Mouse (Mus musculus) right cerebral cortex, postnatal 10 days (tissue): ENCODE measurements around the gene Rpap1.

Experiments
- DNase-seq, 2 experiments: peaks; one replicate each; pipeline ENCODE4 v3.0.0; 2021; ENCODE audit warnings: low spot score in 2 of 2

Gene Rpap1

DNA sequence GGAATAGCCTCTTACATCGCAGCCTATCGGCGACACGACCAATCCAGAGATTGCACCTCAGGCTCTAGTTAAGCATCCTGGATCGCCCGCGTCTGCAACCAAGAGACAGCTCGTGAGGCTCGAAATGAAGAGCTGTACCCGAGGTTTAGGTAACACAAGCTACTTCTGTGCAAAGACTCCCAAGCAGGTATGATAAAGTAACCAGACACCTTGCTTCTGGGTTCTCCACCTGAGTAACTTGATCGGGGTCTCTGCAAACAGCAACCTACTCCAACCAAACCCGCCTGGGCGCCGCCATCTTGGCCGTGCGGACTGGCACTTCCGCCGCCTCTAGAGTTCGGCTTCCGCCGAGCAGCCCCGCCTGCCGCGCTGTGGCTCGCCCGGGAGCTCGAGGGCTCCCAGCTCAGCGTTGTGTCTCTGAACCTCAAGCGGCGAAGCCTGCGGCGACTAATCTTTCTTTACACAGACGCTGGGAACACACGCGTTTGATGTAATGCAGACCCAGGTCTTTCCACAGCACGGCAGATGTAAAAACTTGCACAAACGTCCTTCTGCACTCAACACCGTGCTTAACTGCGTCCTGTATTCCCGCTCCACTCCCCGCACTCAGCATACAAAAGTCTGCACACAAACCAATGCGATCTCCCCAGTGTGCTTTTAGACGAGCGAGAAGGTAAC lies at the start of gene Rpap1:
TSS of gene Rpap1 (minus strand) at position 332 of the 678 bp plus-strand sequence.
- peak; percentile 88 to 90 for DNase-seq

GRCm38 (mm10) chr2:119834231-119834630 lies 46.9 kb upstream of the Rpap1 start:
- DNase-seq, result no peak

DNA sequence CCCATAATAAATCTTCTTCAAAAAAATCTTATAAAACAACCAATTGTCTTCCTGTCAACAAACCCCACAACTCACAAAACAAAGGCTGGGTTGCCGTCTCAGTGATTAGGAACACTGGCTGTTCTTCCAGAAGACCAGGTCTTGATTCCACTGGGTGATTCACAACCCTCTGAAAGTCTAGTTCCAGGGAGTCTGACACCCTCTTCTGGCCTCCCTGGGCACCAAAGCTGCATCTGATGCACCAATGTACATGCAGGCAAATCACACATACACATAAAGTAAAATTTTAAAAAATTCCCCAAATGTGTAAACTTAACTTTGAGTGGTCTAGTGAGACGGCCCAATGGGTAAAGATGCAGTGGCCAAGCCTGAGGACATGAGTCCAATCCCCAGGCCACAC lies 43.2 kb upstream of the Rpap1 start:
- DNase-seq, result no peak

DNA sequence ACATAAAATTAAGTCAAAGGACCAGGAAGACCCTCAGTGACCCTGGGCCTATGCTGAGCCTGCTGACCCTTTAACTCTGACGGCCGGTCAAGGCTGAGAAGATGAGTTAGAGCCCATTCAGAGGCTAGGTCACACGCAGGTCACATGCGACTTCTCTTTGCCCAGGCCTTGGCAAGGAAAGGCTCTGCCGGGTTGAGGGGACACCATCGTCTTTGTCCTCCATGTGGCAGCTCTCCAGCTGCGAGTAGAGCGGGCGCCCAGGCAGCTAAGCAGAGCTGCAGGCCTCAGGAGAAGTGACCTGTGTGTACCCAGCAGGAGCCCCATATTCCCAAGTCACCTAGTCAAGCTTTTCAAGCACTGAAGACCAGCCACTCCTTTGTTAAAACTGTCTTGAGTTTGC lies 33.8 kb upstream of the Rpap1 start:
- DNase-seq, result peak; percentile 73 to 75

DNA sequence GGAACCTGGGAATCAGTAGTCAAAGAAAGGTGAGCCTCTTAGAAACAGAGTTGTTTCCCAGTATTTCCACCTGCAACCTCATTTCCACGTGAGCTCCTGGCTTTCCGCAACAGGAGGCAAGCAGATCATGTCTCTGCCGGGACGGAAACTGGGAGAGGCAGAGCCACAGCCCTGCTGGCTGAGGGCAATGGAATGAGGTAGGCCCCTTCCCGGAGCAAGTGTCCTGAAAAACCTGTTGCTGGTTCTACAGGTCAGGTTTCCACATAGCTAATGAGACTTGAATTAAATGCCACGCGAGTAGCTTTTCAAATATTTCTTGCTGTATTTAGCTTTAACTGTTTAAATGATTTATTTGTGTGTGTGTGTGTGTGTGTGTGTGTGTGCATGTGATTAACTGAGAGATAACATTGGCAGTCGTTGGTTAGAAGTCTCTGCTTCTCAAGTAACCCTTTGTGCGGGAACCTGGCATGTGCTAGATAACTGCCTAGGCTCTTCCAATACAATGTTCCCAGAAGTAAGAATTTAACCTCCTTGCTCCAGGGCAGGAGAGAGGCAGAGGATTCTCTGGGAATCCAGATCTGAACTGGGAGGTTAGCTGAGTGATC lies 31.4 kb upstream of the Rpap1 start:
- DNase-seq, result no peak

DNA sequence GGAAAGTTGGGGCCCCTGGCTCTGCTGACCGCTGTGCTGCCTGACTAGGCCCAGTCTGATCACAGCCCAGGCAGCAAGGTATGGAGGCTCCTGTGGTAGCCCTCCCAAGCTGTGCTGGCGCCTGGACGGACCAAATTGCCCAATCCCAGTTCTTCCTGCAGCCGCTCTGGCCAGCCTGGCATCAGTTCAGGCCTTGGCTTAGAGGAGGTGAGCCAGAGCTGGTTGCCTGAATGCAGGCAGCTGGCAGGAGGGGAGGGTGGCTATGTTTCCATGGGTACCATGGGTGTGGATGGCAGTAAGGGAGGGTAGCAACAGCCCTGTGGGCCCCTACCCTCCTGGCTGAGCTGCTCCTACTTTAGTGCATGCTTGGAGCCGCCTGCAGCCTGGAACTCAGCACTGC lies 29.7 kb upstream of the Rpap1 start:
- DNase-seq, result peak; percentile 80 to 83

DNA sequence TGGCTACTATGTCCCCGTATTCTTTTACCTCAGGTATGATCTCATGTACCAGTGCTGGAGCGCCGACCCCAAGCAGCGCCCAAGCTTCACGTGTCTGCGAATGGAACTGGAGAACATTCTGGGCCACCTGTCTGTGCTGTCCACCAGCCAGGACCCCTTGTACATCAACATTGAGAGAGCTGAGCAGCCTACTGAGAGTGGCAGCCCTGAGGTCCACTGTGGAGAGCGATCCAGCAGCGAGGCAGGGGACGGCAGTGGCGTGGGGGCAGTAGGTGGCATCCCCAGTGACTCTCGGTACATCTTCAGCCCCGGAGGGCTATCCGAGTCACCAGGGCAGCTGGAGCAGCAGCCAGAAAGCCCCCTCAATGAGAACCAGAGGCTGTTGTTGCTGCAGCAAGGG lies 29.3 kb upstream of the Rpap1 start:
- DNase-seq, result no peak

- peak; percentile 89 to 92 for DNase-seq
Measured at GRCm38 (mm10) chr2:119814376-119814933, 27.1 kb upstream of the Rpap1 start.

DNA sequence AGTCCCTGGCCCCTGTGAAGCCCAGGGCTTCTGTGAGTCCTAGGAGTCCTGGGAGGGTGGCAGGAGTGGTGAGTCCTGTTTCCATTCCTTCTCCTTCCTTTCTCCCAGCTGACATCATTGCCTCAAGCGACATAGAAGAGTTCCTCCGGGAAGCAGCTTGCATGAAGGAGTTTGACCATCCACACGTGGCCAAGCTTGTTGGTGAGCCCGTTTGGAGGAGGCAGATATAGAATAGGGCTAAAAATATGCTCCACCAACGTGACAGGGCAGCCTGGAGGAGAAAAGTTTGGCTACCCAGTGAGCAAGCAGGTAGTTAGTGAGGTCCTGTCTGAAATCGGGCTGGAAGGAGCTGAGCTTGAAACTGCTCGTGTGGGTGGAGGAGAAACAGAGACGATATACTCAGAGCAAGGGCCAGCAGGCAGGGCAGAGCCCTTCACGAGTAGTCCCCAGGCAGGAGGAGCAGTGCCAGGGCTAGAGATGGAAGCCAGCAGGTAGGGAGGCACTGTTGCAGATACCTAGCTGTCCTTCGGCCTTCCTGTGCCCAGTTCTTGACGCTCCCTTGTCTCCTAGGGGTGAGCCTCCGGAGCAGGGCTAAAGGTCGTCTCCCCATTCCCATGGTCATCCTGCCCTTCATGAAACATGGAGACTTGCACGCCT lies 24.3 kb upstream of the Rpap1 start:
- DNase-seq, result peak; percentile 30 to 55

DNA sequence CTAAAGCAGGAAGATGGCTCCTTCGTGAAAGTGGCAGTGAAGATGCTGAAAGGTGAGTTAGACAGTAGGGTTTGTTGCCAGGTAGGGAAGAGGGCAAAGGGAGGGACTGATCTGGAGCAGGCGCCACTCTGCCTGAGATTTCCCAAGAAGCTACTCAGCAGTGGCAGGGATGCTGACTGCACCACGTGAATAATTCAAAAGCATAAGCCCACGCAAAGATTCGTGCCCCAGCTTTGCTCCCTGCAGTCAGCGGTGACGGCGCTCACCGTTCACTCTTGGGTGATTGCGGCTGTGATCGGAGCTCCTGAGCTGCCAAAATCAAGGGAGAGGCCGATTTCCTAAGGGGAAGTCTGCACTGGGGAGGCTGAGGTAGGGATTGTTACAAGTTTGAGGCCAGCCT lies 23.6 kb upstream of the Rpap1 start:
- DNase-seq, result peak; percentile 48 to 57

DNA sequence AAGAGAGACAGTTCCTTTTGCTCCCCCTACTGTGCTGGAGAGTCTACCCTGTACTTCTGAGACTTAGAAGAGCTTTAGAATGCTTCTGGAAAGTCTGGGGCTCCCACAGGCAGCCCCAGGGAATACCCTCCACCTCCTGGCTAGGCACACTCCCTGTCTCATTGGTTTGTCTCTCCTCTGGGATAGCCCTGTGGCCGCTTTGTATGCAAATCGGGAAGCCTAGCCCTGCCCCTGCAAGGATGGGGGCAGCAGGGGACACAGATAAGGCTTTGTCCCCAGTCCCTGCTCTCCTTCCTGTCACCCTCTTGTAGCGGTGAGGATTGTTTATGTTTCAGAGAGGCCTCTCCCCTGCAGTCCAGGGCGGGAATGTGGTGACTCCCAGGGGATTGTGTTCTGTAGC lies 21.5 kb upstream of the Rpap1 start:
- no peak for DNase-seq

DNA sequence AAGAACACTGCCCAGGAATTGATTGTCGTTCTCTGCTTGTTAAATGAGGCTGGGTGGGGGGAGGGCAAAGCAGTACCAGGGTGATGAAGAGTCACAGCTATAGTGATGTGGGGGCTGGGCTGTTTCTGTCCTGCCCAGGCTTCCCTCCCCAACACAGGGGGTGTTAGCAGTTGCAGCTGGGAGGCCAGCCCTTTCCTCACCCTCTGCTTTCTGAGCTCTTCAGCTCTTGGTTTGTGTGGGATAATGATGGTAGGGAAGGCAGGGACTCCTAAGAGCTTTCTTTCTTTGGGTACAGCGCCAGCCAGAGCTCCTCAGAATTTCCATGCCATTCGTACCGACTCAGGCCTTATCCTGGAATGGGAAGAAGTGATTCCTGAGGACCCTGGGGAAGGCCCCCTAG lies 21.1 kb upstream of the Rpap1 start:
- no peak for DNase-seq

DNA sequence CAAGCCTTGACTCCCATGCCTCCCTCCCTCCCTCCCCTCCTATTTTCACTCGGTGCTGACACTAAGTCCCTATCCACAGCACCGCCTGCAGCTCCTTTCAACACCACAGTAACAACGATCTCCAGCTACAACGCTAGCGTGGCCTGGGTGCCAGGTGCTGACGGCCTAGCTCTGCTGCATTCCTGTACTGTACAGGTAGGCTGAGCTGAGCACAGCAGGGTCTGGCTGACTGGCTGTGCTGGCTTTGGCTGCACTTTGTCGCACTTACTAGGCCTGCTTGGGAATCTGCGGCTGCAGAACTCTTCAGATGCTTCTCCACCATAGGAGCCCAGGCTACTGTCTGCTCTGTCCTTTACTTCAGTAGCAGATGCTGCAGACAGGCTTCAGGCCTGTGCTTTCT lies 18.2 kb upstream of the Rpap1 start:
- no peak for DNase-seq

- no peak for DNase-seq
Measured at GRCm38 (mm10) chr2:119804776-119805175, 17.4 kb upstream of the Rpap1 start.

DNA sequence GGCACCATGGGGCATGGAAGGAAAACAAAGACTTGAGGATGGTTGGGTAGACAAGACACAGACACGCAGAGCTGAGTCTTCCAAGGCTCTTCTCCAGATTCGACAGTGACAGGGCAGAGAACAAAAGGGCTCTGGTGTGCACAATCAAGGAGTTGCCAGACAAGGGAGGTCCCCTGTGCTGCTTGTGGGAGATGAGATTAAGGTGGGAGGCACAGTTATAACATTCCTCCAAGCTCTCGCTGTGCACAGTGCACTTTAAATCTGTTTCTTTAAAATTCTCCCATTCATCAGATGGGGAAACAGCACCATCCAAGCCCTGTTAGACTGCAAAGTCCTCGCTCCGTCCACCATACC lies 16.9 kb upstream of the Rpap1 start:
- DNase-seq, result no peak

DNA sequence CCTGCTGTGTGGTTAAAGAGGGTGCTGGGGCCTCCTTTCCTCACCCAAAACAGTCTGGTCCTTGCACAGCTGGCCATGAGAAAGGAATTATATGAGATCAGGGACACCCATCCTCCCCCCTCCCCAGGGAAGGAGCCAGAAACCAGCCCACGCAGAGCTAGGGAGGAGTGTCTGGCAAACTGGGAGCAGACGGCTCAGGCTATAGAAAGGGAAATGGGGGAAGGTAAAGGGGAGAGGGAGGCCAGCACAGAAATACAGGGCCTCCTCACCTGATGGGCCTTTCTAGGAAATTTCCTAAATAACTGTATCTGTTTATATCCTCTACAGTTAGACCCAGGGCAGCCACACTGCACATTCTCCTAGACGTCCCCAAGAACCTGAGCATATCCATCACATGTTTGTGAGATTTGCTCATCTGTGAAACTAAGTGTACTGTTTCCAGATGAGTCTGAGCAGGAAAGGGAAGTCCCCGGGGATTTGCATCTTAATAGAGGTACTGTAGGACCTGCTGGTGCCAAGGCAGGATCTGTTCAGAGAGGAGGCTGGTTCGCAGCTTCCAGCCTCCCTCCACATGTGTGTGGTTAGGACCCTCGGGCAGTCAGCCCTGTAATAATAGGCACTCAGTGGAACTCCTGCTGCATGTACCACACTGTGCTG lies 16.4 kb upstream of the Rpap1 start:
- peak; percentile 62 to 67 for DNase-seq

DNA sequence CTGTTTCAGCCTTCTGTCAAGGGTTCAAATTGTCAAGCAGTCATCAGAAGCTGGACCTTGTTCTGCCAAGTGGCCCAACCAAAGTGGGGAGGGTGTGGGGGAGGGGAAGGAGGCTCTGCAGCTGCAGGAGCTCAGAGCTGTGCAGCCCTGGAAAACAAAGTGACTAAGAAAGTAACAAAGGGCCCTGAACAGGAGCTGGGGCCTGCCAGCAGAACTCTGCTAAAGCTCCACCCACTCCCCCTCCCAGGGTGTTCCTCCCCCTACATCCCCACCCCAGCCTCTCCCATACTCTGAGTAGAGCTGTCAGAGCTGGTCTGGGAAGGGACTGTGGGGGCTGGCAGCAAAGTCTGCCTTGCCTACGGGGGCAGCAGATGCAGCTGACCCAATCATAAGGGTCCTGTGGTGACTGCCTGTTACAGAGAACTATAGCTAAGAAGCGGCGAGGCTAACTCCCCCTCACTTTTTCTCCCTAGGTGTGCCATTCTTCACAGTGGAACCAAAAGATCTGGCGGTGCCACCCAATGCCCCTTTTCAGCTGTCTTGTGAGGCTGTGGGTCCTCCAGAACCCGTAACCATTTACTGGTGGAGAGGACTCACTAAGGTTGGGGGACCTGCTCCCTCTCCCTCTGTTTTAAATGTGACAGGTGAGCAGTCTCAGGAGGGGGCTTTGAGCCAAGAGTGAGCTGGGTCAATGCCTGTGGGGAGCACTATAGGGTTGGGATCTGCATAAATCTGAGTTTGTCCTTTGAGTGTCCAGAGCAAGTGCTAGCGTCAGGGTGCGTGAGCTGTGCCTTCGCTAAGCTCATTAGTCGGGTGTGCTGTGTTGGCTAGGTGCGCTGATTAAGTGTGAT lies 15.7 kb upstream of the Rpap1 start:
- no peak for DNase-seq

DNA sequence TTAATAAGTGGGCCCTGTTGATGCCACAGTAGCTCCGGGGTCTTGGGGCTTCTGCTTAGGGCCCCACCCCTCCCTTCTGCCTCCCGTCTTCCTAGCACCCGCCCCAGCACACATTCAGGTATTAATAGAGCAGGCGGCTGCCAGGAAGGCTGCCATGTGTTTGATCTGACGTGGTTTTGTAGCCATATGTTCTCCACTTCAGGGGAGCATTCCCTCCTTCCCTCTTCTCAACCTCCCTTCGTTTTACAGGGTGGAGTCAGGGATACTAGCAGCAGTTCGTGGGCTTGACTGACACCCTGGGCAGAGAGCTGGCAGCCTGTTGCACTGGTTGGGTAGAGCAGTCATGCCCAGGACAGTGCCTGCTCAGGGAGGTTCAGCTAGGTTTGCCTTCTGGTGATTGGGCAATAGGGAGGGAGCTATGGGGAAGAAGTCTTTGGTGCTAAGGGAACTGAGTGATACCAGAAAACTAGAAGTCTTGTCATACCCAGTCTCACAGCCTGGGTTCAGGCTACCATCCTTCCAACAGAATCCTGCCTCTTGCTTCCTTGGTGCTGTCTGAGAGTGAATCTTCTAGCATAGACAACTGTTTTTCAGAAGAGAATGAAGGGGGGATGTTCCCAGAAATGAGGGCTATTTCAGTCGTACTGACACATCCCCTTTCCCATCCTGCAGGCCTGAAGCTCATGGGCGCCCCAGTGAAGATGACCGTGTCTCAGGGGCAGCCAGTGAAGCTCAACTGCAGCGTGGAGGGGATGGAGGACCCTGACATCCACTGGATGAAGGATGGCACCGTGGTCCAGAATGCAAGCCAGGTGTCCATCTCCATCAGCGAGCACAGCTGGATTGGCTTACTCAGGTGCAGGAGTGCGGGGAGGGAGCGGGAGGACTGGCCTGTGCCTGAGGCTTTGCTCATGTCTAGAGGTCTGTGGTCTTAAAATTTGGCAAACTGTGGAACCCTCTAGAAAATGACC lies 13.8 kb upstream of the Rpap1 start:
- peak; percentile 68 to 80 for DNase-seq

GRCm38 (mm10) chr2:119799961-119800550 lies 12.7 kb upstream of the Rpap1 start:
- no peak for DNase-seq
